ENCODE assay signal across 8 mouse cellular contexts in the genomic region with DNA sequence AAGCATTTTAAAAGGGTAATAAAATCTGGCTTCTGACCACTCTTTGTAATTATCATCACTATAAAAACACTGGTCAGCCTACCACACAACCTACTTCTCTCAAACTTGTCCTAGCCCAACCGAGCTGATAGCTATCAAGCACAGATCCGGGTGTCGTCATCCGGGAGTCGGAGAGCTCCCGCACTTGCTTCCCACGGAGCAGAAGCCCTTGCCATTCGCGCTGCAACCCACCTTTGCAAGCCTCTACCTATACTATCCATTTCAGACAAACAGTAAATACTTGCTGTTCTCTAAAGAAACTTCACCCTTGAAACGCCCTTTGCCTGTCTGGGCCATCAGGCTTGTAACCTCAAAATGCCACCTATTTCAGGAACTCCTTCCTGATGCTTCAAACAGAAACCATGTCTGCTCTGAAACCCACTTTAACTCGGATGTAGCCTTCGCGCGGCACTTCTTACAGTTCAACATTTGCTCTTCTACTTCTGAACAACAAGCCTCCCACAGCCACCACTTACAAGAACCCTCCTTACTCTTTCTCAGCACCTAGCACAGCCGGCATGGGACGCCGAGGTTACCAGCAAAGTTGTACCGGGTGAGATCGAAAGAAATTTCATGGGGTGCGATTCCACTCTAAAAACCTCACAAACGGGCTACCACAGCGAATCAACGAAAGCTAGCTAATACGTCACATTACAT. TPM values are rescaled to one million over a fixed set of nuclear protein-coding genes. Genes with fewer than 3 reads are reported as not detected.
DNase-seq lines count a peak whose midpoint lies in the region; ATAC-seq lines count a peak whose summit lies in the region.

No protein-coding gene starts in this region.

- H3K4me3 ChIP-seq in brown adipose tissue, adult 24 weeks (ENCODE audit: insufficient read depth, low read depth, low read length) = peak overlapping the region; percentile 99
- H3K4me3 ChIP-seq in heart, embryonic 11.5 days (ENCODE audit: low read depth, low read length) = peak overlapping the region; percentile 65
- peak overlapping the region; percentile 57 for H3K4me3 ChIP-seq in kidney, embryonic 14.5 days (ENCODE audit: low read length)

- no peaks in the 10 kb centered on the region for H3K9me3 ChIP-seq in heart, embryonic 11.5 days (replicated peaks; ENCODE audit: control insufficient read depth, low read length)
- H3K9me3 ChIP-seq in kidney, embryonic 14.5 days (ENCODE audit: control insufficient read depth, low read length) = no peaks in the 10 kb centered on the region

- no peak for ATAC-seq in heart, embryonic 11.5 days (replicated peaks; ENCODE audit: insufficient number of reproducible peaks, low FRiP score, low TSS enrichment)
- ATAC-seq in kidney, embryonic 14.5 days (ENCODE audit: low FRiP score, low TSS enrichment) = no peak
- ATAC-seq in frontal cortex, adult (ENCODE audit: low TSS enrichment) = no peak

- peak overlapping the region; percentile 67 for H3K4me2 ChIP-seq in heart, embryonic 11.5 days
- peak overlapping the region; percentile 57 for H3K4me2 ChIP-seq in kidney, embryonic 14.5 days (replicated peaks; ENCODE audit: low read depth, low read length)

- H3K4me1 ChIP-seq in brown adipose tissue, adult 24 weeks (ENCODE audit: control insufficient read depth, insufficient read depth, insufficient read length, low read length) = no peaks in the 10 kb centered on the region; the same call in none of the 2 replicates
- H3K4me1 ChIP-seq in heart, embryonic 11.5 days (ENCODE audit: control insufficient read depth, insufficient read depth, low read length) = peaks cover 4% of the 10 kb centered on the region; the same call in 1 of the 2 replicates
- no peaks in the 10 kb centered on the region; the same call in 1 of the 2 replicates for H3K4me1 ChIP-seq in kidney, embryonic 14.5 days (ENCODE audit: control insufficient read depth, insufficient read depth, low read length)

- peak overlapping the region; percentile 95 for H3K27ac ChIP-seq in brown adipose tissue, adult 24 weeks (replicated peaks; ENCODE audit: low read depth, low read length)
- peak overlapping the region; percentile 99 for H3K27ac ChIP-seq in heart, embryonic 11.5 days (ENCODE audit: low read depth, low read length)
- peak overlapping the region; percentile 100; the same call in 1 of the 2 replicates for H3K27ac ChIP-seq in kidney, embryonic 14.5 days (ENCODE audit: low read depth, low read length)

- peaks cover 28% of the 10 kb centered on the region for H3K27me3 ChIP-seq in heart, embryonic 11.5 days (ENCODE audit: control insufficient read depth, insufficient read depth, low read length)
- H3K27me3 ChIP-seq in kidney, embryonic 14.5 days (ENCODE audit: control insufficient read depth, insufficient read depth, low read length) = peaks cover 5% of the 10 kb centered on the region; the same call in 1 of the 2 replicates

- peak overlapping the region; percentile 95 for H3K9ac ChIP-seq in heart, embryonic 11.5 days (ENCODE audit: low read depth, low read length)
- H3K9ac ChIP-seq in kidney, embryonic 14.5 days (ENCODE audit: low read depth, low read length) = peak overlapping the region; percentile 90

- 23% methylated on average over 24 of the region's 24 CpGs for WGBS in heart, embryonic 11.5 days (ENCODE audit: insufficient replicate concordance)
- 31% methylated on average over 24 of the region's 24 CpGs for WGBS in kidney, embryonic 14.5 days

- peak; percentile 19 for DNase-seq in urinary bladder, postnatal 14 days (ENCODE audit: low spot score)
- DNase-seq in urinary bladder, postnatal 10 days (ENCODE audit: low spot score) = no peak
- DNase-seq in lung, postnatal 4 days = peak; percentile 20 to 21
- DNase-seq in spleen, postnatal 36 days (ENCODE audit: low spot score in 2 of 2) = peak; percentile 16 to 25

- no peaks in the 10 kb centered on the region for H3K36me3 ChIP-seq in heart, embryonic 11.5 days (ENCODE audit: control insufficient read depth, insufficient read depth, low read length)
- no peaks in the 10 kb centered on the region for H3K36me3 ChIP-seq in kidney, embryonic 14.5 days (ENCODE audit: control insufficient read depth, insufficient read depth, low read length)

RNA-seq across cellular contexts. Expression of gene Zfx, which starts 2.2 kb away (rescaled TPM):
- 7.2 and 10.8 TPM in 2 replicates for polyA plus RNA-seq in brown adipose tissue, adult 24 weeks (2012; ENCODE audit: insufficient read depth, insufficient read length, missing spikeins)
- polyA plus RNA-seq in heart, embryonic 11.5 days (2014; fragmentation: Nextera tagmentation; extraction: Ambion mirVana) = 19.4 and 20.5 TPM in 2 replicates
- 24.9 and 44.1 TPM in 2 replicates for polyA plus RNA-seq in kidney, embryonic 14.5 days (2014; fragmentation: Nextera tagmentation; extraction: Ambion mirVana)
